Mouse (Mus musculus) frontal cortex, adult (tissue): ENCODE results near the gene Ktn1.

Experiments
- ATAC-seq: cut with Nextera tagmentation; 2 replicates; pipeline ENCODE4 v1.9.2; 2017; ENCODE audit warnings: mild to moderate bottlenecking, moderate library complexity, mixed read lengths; ENCODE audit not compliant: low TSS enrichment

The Ktn1 gene

DNA sequence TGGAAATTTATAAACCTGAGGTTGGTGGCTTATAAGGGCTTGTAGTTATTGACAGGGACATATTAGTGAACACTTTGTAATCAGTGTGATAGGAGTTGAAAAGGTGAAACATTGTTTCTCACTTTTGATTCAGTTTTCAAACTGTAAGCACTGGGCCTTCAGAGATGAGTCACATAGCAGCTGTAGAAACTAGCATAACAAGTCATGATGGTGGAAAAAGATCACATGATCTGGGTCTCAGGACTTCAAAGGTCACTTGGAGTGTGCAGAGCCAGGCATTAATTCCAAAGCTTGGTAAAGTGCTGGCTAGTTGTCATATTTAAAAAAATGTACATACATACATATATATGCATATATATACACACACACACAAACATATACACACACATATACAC lies 16.2 kb downstream of the Ktn1 start:
- no peak for ATAC-seq

GRCm38 (mm10) chr14:47665061-47665778 lies 17.0 kb downstream of the Ktn1 start:
- 0 out of 2 replicates have a peak, but pooled peaks have one; percentile 3 for ATAC-seq

GRCm38 (mm10) chr14:47668096-47668495 lies 19.8 kb downstream of the Ktn1 start:
- ATAC-seq = peak; percentile 27; the same call in 1 of the 2 replicates

- ATAC-seq = no peak
Measured at GRCm38 (mm10) chr14:47682886-47683285, 34.6 kb downstream of the Ktn1 start.

DNA sequence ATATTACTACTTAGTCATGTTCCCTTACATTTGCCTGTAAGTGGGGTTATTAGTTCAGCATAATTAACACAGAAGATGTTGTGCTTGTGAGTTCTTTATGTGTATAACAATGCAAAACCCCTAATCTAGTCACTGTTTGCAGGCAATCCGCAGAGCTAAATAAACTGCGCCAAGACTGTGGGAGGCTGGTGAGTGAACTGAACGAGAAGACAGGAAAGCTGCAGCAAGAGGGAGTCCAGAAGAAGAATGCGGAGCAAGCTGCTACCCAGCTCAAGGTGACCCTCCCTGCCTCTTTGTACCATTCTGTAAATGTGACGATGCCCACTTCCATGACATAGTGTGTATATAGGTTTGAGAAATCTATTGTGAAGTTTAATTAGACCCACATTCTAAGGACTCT lies 36.3 kb downstream of the Ktn1 start:
- ATAC-seq = peak; percentile 84

DNA sequence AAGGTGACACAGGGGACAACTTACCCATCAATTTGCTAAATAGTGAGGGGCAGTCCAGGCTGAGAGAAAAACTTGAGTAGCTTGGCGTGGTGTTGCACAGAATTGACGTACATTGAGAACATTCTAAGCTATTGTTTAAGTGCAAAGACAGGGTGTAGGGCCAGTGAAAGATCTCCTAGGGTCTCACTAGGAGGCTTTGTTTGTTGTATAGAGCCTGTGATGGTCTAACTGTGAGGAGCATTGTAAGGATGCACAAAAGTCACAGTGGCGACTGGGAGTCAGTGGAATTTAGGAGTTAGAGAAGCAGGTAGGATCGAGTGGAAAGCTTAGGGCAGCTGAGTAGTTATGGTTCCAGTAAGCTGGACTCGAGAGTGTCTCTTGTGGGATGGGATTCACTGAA lies 50.9 kb downstream of the Ktn1 start:
- no peak for ATAC-seq

- peak; percentile 55; the same call in 1 of the 2 replicates for ATAC-seq
Measured at GRCm38 (mm10) chr14:47709546-47709945, 61.3 kb downstream of the Ktn1 start.

DNA sequence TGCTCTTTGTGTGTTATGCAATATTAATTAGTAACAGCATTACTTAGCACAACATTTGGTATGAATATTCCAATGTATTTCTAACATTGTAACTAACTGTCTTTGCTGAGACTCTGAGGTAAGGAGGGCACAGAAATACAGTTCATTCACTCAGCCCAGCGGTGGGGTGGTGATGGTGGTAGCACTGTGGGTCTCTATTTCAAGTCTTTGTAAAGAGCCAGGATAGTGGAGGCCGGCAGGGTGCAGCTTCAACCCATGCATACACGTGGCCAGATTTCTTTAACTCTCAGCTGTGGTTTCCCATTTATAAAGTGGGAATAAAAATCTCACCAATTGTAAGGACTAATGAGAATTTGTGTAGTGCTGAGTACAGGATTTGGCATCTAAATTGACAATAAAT lies 67.5 kb downstream of the Ktn1 start:
- ATAC-seq = no peak

DNA sequence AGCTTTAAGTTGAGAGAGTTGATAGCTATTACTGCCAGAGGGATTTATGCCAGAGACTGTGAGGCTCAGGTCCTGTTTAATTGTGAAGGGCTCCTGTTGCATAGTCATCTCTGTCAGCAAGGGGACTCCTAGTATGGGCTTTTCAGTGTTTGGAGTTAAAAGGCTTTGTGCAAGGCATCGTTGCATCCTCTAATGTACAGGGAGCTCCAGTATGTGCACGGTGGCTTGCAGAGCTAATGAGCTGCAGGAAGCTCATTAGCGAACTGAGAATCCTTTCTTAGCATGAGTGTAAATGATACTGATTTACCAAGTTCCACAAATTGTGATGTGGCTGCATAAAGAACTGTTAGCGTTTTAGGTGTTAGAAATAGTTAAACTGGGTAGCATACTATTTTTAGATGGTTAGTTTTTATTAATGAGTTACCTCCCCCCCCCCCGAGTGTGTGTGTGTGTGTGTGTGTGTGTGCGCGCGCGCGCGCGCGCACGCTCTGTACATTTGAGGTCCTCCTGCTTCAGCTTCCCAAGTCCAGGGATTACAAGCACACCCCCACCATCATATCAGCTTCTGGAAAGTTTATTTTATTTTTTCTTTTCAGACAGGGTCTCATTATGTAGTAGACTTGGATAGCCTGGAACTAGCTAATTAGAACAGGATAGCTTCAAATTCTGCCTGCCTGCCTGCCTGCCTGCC lies 69.8 kb downstream of the Ktn1 start:
- ATAC-seq = peak; percentile 44; the same call in 1 of the 2 replicates

DNA sequence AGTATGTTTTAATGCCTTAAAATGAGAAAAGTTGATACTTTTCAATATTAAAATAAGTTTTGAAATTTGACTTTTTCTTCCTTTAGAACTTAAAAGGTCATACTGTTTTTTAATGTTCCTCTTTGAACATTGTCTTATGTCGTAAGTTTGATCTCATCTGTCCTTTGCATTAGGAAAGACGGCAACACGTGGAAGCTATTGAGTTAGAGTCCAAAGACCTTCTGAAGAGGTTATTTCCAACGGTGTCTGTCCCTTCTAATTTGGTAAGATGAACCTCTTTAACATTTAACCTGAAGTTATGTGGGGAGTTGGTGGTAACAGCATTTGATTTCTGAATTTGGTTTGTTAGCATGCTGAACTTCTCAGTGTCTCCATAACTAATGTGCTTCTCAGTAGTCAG lies 71.8 kb downstream of the Ktn1 start:
- no peak for ATAC-seq

DNA sequence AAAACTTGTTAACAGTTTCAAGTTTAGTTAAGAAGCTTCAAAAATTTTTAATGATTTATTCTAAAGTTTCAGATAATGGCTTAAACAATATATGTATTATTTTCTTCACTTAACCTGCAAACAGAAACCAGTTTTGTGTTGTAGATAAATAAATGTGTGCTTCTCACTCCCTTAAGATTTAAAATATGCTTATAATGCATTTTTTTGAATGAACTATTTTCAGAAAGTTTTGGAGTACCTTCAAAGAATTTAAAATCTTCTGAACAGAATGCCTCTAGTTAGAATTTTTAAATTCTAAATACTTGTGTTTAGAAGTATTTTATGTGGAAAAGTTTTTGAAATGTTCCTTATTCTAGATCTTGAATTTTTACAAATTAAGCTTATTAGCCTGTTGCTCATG lies 74.8 kb downstream of the Ktn1 start:
- no peak for ATAC-seq

DNA sequence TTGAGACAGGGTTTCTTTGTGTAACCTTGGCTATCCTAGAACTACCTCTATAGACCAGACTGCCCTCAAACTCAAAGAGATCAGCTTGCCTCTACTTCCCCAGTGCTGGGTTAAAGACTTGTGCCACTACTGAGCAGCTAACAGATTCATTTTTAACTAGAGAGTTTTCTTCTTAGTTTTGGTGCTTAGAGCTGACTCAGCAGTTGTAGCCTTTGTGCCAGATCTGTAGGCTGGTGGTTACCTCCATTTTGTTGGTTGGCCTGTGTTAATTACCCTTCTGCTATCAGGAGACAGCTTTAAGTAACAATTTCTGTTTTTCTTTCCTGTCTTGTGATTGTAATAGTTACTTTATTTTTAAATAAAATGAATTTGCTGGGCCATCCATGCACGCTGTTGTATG lies 80.3 kb downstream of the Ktn1 start:
- no peak for ATAC-seq

DNA sequence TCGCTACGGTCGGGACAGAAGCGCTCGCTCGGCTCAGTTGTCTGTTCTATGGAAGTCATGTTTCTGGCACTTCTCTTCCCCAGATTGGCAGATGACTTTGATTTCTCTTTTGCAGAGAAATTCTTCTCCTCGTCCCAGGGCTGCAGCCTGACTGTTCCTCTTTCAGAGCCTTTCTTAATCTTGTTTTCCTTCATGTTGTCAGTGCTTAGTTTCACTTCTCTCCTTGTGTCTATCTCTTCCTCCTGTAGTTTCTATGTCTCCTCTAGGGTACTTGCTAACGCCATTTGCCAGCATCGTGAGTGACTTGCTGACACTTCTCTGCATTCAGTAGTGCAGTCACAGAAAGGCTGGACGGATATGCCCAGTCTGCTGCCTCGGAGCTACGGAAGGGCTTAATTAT lies 87.1 kb downstream of the Ktn1 start:
- ATAC-seq = no peak; the same call in 1 of the 2 replicates

- no peak for ATAC-seq
Measured at GRCm38 (mm10) chr14:47736471-47736870, 88.2 kb downstream of the Ktn1 start.

GRCm38 (mm10) chr14:47740316-47740996 lies 92.2 kb downstream of the Ktn1 start:
- ATAC-seq = no peak

- no peak for ATAC-seq
Measured at GRCm38 (mm10) chr14:47741046-47741445, 92.8 kb downstream of the Ktn1 start.

GRCm38 (mm10) chr14:47742674-47743073 lies 94.4 kb downstream of the Ktn1 start:
- ATAC-seq = no peak

GRCm38 (mm10) chr14:47745086-47745485 lies 96.8 kb downstream of the Ktn1 start:
- no peak for ATAC-seq

DNA sequence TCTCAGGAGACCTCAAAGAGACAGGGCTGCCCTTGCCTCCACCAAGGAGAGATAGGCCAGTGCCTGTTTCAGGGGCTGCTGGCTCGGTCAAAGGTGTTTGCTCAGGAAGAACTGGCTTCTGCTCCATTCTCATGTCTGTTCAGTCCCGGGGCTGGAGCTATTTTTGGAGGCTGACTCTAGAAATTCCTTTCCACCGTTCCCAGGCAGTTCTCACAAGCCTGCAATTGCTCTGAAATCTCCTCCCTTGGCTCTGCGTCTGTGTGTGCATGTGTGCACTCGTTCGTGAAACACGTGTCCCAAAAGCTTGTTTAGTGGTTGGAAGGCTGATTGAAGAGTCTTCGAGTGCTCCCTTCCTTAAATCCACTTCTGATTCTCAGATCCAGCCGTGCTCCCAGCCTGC lies 99.3 kb downstream of the Ktn1 start:
- peak; percentile 58 for ATAC-seq

DNA sequence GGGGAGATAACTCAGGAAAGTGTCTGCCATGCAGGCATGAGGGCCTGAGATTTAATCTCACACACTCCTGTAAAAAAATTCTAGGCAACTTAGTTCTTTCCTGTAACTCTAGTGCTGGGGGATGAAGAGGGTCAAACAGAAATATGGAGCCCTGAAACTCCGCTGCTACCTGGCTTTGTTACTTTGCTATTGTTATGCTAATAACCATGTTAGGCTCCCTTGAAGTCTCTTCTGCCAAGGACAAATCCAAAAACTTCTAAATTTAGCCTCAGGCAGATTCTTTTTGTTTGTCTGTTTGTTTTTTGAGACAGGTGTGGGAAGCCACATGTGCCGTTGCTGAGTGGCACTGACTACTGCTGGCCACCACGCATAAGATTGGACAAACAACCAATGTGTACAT lies 100.5 kb downstream of the Ktn1 start:
- no peak for ATAC-seq

- ATAC-seq = peak; percentile 78
Measured at GRCm38 (mm10) chr14:47751422-47752205, 103.4 kb downstream of the Ktn1 start.

DNA sequence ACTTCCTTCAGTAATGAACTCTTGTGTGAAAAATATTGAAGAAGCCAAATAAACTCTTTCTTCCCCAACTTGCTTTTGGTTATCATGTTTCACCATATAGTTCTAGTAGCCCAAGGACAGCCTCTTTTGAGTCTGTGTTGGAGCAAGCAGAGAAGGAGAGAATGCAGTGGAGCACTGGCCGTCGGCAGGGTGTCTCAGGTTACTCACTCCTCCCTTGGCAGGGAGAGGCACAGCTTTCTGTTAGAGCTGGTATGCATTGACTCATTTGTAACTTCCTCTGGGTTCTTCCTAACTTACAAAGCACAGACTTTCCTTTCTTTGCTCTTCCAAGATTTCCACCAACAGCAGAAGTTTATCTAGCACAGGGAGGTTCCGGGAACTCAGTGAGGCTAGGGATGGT lies 105.3 kb downstream of the Ktn1 start:
- no peak for ATAC-seq
